Mouse (Mus musculus): ENCODE results near the gene Pi4kb. TPM values are rescaled to one million over a fixed set of nuclear protein-coding genes. Genes with fewer than 3 reads are reported as not detected.

Gene Pi4kb
- polyA plus RNA-seq, 1 experiment: 0.48 TPM

GRCm38 (mm10) chr3:94989159-94989761, 14.7 kb downstream of the Pi4kb start:
- Histone ChIP-seq H3K4me1 (ENCODE audit: control insufficient read depth) (peaks cover 27% of the 10 kb centered on the region), H3K36me3 (ENCODE audit: control insufficient read depth) (peaks cover 64% of the 10 kb centered on the region), H3K4me3 (replicated peaks) (no peak overlapping the region), H3K27me3 (ENCODE audit: control insufficient read depth) (no peaks in the 10 kb centered on the region), H3K9me3 (ENCODE audit: control insufficient read depth, low read length) (no peaks in the 10 kb centered on the region)
- TF ChIP-seq GATA1 (IDR thresholded peaks at IDR 0.05; ENCODE audit: low read length) (no peak), TAL1 (IDR thresholded peaks at IDR 0.05; ENCODE audit: low read length) (no peak)

DNA sequence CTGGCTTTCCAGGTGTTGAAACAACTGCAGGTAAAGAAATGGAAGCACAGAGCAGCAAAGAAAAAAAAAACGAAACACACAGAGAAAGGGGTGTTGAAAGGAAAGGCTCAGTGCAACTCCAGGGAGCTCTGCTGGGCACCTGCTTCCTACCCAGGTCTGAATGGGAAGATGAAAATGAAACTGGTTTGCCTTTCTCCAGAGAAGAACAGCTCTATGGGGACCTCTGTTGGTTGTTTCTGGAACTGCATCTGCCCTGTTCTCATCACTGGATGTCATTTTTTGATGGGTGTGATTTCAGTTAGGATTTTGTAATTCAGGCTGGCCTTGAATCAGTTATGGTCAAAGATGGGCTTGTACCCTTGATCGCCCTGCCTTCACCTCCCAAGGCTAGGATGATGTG, 22.4 kb downstream of the Pi4kb start:
- H3K4me1 ChIP-seq (ENCODE audit: control insufficient read depth): peaks cover 3% of the 10 kb centered on the region
- peaks cover 96% of the 10 kb centered on the region for H3K36me3 ChIP-seq (ENCODE audit: control insufficient read depth)
- H3K27me3 ChIP-seq (ENCODE audit: control insufficient read depth): no peaks in the 10 kb centered on the region
- TF ChIP-seq GATA1 (IDR thresholded peaks at IDR 0.05; ENCODE audit: low read length) (no peak), TAL1 (IDR thresholded peaks at IDR 0.05; ENCODE audit: low read length) (no peak)
- H3K4me3 ChIP-seq (replicated peaks): no peak overlapping the region
- no peaks in the 10 kb centered on the region for H3K9me3 ChIP-seq (ENCODE audit: control insufficient read depth, low read length)

DNA sequence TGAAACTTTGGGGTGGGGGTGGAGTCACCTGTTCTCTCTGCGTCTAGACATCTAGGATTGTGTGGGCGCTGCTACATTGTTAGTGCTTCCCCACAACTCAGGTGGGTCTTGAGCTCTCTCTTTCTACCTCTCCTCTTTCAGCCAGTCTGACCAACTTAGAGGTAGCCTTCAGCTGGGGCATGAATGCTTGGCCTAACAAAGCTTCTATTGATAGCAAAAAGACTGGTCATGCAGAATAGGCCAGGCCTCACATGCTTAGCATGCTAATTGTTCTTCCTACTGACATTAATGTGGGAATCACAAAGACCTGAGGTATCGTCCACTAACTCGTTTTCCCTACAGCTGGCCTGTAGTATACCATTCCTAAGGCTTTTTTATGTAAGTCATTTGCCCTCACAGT, 28.0 kb downstream of the Pi4kb start:
- Histone ChIP-seq H3K4me1 (ENCODE audit: control insufficient read depth) (peaks cover 17% of the 10 kb centered on the region), H3K9me3 (ENCODE audit: control insufficient read depth, low read length) (no peaks in the 10 kb centered on the region), H3K36me3 (ENCODE audit: control insufficient read depth) (peaks cover 94% of the 10 kb centered on the region), H3K27me3 (ENCODE audit: control insufficient read depth) (no peaks in the 10 kb centered on the region), H3K4me3 (replicated peaks) (no peak overlapping the region)
- TF ChIP-seq TAL1 (IDR thresholded peaks at IDR 0.05; ENCODE audit: low read length): no peak
- TF ChIP-seq GATA1 (IDR thresholded peaks at IDR 0.05; ENCODE audit: low read length): no peak

- H3K9me3 ChIP-seq (ENCODE audit: control insufficient read depth, low read length): no peaks in the 10 kb centered on the region
- no peak overlapping the region for H3K4me3 ChIP-seq (replicated peaks)
- TF ChIP-seq TAL1 (IDR thresholded peaks at IDR 0.05; ENCODE audit: low read length): no peak
- no peak for TF ChIP-seq GATA1 (IDR thresholded peaks at IDR 0.05; ENCODE audit: low read length)
- peaks cover 94% of the 10 kb centered on the region for H3K36me3 ChIP-seq (ENCODE audit: control insufficient read depth)
- peaks cover 17% of the 10 kb centered on the region for H3K4me1 ChIP-seq (ENCODE audit: control insufficient read depth)
- H3K27me3 ChIP-seq (ENCODE audit: control insufficient read depth): no peaks in the 10 kb centered on the region
Measured at GRCm38 (mm10) chr3:95003273-95003672, 28.7 kb downstream of the Pi4kb start.

- Histone ChIP-seq H3K9me3 (ENCODE audit: control insufficient read depth, low read length) (no peaks in the 10 kb centered on the region), H3K4me1 (ENCODE audit: control insufficient read depth) (peaks cover 21% of the 10 kb centered on the region), H3K27me3 (ENCODE audit: control insufficient read depth) (no peaks in the 10 kb centered on the region), H3K36me3 (ENCODE audit: control insufficient read depth) (peaks cover 96% of the 10 kb centered on the region), H3K4me3 (replicated peaks) (no peak overlapping the region)
- TF ChIP-seq GATA1 (IDR thresholded peaks at IDR 0.05; ENCODE audit: low read length): no peak
Measured at GRCm38 (mm10) chr3:95005651-95006050, 31.1 kb downstream of the Pi4kb start.

- no peaks in the 10 kb centered on the region for H3K27me3 ChIP-seq (ENCODE audit: control insufficient read depth)
- no peaks in the 10 kb centered on the region for H3K9me3 ChIP-seq (ENCODE audit: control insufficient read depth, low read length)
- H3K36me3 ChIP-seq (ENCODE audit: control insufficient read depth): peaks cover 96% of the 10 kb centered on the region
- no peak for TF ChIP-seq GATA1 (IDR thresholded peaks at IDR 0.05; ENCODE audit: low read length)
- no peak for TF ChIP-seq TAL1 (IDR thresholded peaks at IDR 0.05; ENCODE audit: low read length)
- peaks cover 27% of the 10 kb centered on the region for H3K4me1 ChIP-seq (ENCODE audit: control insufficient read depth)
- H3K4me3 ChIP-seq (replicated peaks): no peak overlapping the region
Measured at GRCm38 (mm10) chr3:95007706-95008105, 33.2 kb downstream of the Pi4kb start.

GRCm38 (mm10) chr3:95010396-95010795, 35.9 kb downstream of the Pi4kb start:
- no peaks in the 10 kb centered on the region for H3K27me3 ChIP-seq (ENCODE audit: control insufficient read depth)
- H3K4me1 ChIP-seq (ENCODE audit: control insufficient read depth): peaks cover 36% of the 10 kb centered on the region
- H3K4me3 ChIP-seq (replicated peaks): no peak overlapping the region
- peaks cover 79% of the 10 kb centered on the region for H3K36me3 ChIP-seq (ENCODE audit: control insufficient read depth)
- H3K9me3 ChIP-seq (ENCODE audit: control insufficient read depth, low read length): no peaks in the 10 kb centered on the region
- TF ChIP-seq TAL1 (IDR thresholded peaks at IDR 0.05; ENCODE audit: low read length): no peak
- TF ChIP-seq GATA1 (IDR thresholded peaks at IDR 0.05; ENCODE audit: low read length): no peak

- H3K9me3 ChIP-seq (ENCODE audit: control insufficient read depth, low read length): no peaks in the 10 kb centered on the region
- H3K36me3 ChIP-seq (ENCODE audit: control insufficient read depth): peaks cover 53% of the 10 kb centered on the region
- TF ChIP-seq GATA1 (IDR thresholded peaks at IDR 0.05; ENCODE audit: low read length) (no peak), TAL1 (IDR thresholded peaks at IDR 0.05; ENCODE audit: low read length) (no peak)
- peaks cover 51% of the 10 kb centered on the region for H3K4me1 ChIP-seq (ENCODE audit: control insufficient read depth)
- H3K4me3 ChIP-seq (replicated peaks): peak overlapping the region; percentile 78
- H3K27me3 ChIP-seq (ENCODE audit: control insufficient read depth): no peaks in the 10 kb centered on the region
Measured at GRCm38 (mm10) chr3:95012982-95013381, 38.5 kb downstream of the Pi4kb start.

DNA sequence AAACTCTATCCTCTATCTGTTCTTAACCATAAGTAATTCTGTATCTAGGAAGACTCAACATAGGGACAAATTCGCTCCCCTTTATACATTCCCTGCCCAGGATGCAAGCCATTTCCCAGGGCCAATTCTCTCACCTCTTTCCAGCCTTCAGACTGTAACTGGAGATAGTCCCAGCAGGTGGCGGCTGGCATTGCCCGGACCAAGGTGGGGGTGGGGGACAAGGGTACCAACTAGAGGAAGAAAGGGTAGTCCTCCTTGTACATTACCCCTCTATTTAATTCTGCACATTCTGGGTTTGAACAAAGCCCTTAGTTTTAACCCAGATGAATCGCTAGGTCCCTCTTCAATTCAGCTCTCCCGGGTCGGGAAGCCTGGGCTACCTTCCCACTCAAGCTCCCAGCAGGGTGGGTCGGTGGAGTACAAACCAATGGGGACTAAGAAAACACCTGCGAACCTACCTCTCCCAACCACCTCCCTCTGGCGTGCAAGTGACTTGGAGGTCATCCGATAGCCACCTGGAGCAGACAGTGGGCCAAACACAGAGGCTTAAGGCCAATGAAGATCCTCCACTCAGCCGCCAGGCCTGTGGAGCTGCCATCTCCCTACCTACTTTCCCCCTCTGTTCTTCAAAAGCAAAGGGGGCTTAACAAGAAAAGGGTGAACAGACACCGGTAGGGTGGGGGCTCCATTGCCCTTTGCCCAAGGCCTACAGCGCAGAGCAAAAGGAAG, 39.3 kb downstream of the Pi4kb start:
- Histone ChIP-seq H3K36me3 (ENCODE audit: control insufficient read depth) (peaks cover 49% of the 10 kb centered on the region), H3K27me3 (ENCODE audit: control insufficient read depth) (no peaks in the 10 kb centered on the region), H3K4me1 (ENCODE audit: control insufficient read depth) (peaks cover 54% of the 10 kb centered on the region)

More for the DNA sequence above, 39.3 kb downstream of the Pi4kb start:
- Histone ChIP-seq H3K9me3 (ENCODE audit: control insufficient read depth, low read length) (no peaks in the 10 kb centered on the region), H3K4me3 (replicated peaks) (peak overlapping the region; percentile 78)
- TF ChIP-seq GATA1 (IDR thresholded peaks at IDR 0.05; ENCODE audit: low read length): no peak
- TF ChIP-seq TAL1 (IDR thresholded peaks at IDR 0.05; ENCODE audit: low read length): no peak

All from erythroblast, embryonic 14.5 days (primary cell).